Mouse (Mus musculus): ENCODE results near the gene Catspere2. TPM values are rescaled to one million over a fixed set of nuclear protein-coding genes. Genes with fewer than 3 reads are reported as not detected.
"Not testable (repeated sequence)": the region's sequence is repeated elsewhere in the genome, so short reads cannot be mapped to it uniquely, and the experiment has no call there.

Catspere2 gene
- polyA plus RNA-seq, 1 experiment from 2014 or later: 0.22 TPM

GRCm38 (mm10) chr1:178122236-178122635, 139.0 kb downstream of the Catspere2 start:
- not testable (repeated sequence) for H3K9me3 ChIP-seq (ENCODE audit: control insufficient read depth, low read length); ATAC-seq (ENCODE audit: low FRiP score, low TSS enrichment); H3K9ac ChIP-seq (ENCODE audit: low read depth, low read length); H3K4me1 ChIP-seq (ENCODE audit: control insufficient read depth, insufficient read depth, low read length); H3K36me3 ChIP-seq (ENCODE audit: control insufficient read depth, insufficient read depth, low read length); H3K27ac ChIP-seq (ENCODE audit: low read depth, low read length); H3K4me2 ChIP-seq (replicated peaks; ENCODE audit: low read depth, low read length); H3K4me3 ChIP-seq (ENCODE audit: low read length); H3K27me3 ChIP-seq (ENCODE audit: control insufficient read depth, insufficient read depth, low read length)
- WGBS: 64% methylated on average over 2 of the region's 2 CpGs

DNA sequence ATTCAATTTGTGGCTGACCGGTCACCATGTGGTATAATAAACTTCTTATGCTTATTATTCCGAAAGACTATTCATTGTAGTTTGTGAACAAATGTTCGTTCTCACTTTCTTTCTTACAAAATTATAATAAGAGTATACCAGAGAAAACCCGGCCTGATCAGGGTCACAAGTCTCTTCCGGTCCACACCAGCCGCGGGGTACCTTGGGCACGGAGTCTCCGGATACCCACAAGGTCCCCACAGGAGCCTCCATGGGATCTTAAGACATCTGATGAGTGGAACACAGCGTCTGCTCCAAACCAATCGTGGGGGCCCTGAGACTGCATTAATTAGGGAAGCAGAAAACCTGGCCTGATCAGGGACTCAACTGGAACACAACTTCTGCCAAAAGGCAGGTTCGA, 151.1 kb downstream of the Catspere2 start:
- WGBS: 94% methylated on average over 12 of the region's 12 CpGs

DNA sequence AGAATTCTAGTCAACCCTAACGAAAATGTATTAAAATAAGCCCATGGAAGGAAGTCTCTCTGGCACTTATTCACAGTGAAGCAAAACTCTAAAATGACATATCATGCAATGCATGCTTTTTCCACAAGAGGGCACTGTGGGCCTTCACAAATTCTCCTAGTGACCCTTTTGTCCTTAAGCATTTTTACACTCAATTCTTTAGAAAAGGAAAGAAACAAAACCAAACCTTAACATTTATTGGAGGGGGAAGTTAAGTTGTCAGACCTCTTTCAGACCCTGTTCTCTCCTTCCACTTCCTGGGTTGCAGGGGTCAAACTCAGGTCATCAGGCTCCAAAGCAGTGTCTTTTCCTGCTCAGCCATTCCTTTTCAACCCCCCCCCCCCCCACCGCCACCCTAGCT, 163.3 kb downstream of the Catspere2 start:
- H3K36me3 ChIP-seq (ENCODE audit: control insufficient read depth, insufficient read depth, low read length); H3K9ac ChIP-seq (ENCODE audit: low read depth, low read length); H3K27me3 ChIP-seq (ENCODE audit: control insufficient read depth, insufficient read depth, low read length); H3K4me3 ChIP-seq (ENCODE audit: low read length); H3K4me1 ChIP-seq (ENCODE audit: control insufficient read depth, insufficient read depth, low read length); H3K9me3 ChIP-seq (ENCODE audit: control insufficient read depth, low read length); H3K4me2 ChIP-seq (replicated peaks; ENCODE audit: low read depth, low read length); H3K27ac ChIP-seq (ENCODE audit: low read depth, low read length): not testable (repeated sequence)
- WGBS: 7% methylated on average over 1 of the region's 2 CpGs
- peak; percentile 76 for ATAC-seq (ENCODE audit: low FRiP score, low TSS enrichment)

More for the DNA sequence above, 151.1 kb downstream of the Catspere2 start:
- no peak overlapping the region for H3K9ac ChIP-seq (ENCODE audit: low read depth, low read length)
- no peak for ATAC-seq (ENCODE audit: low FRiP score, low TSS enrichment)
- H3K4me3 ChIP-seq (ENCODE audit: low read length): no peak overlapping the region
- no peak overlapping the region for H3K4me2 ChIP-seq (replicated peaks; ENCODE audit: low read depth, low read length)
- H3K27ac ChIP-seq (ENCODE audit: low read depth, low read length): no peak overlapping the region
- H3K4me1 ChIP-seq (ENCODE audit: control insufficient read depth, insufficient read depth, low read length): no peaks in the 10 kb centered on the region
- H3K27me3 ChIP-seq (ENCODE audit: control insufficient read depth, insufficient read depth, low read length): no peaks in the 10 kb centered on the region
- H3K36me3 ChIP-seq (ENCODE audit: control insufficient read depth, insufficient read depth, low read length): no peaks in the 10 kb centered on the region
- no peaks in the 10 kb centered on the region for H3K9me3 ChIP-seq (ENCODE audit: control insufficient read depth, low read length)

- peak; percentile 44; the same call in 1 of the 2 replicates for ATAC-seq (ENCODE audit: low FRiP score, low TSS enrichment)
- H3K27me3 ChIP-seq (ENCODE audit: control insufficient read depth, insufficient read depth, low read length); H3K4me2 ChIP-seq (replicated peaks; ENCODE audit: low read depth, low read length); H3K9ac ChIP-seq (ENCODE audit: low read depth, low read length); H3K4me3 ChIP-seq (ENCODE audit: low read length); H3K27ac ChIP-seq (ENCODE audit: low read depth, low read length); H3K36me3 ChIP-seq (ENCODE audit: control insufficient read depth, insufficient read depth, low read length); H3K9me3 ChIP-seq (ENCODE audit: control insufficient read depth, low read length); H3K4me1 ChIP-seq (ENCODE audit: control insufficient read depth, insufficient read depth, low read length): not testable (repeated sequence)
- WGBS: 47% methylated on average over 3 of the region's 4 CpGs
These were observed 163.7 kb downstream of the Catspere2 start for GRCm38 (mm10) chr1:178146915-178147314.

- no peak overlapping the region for H3K4me2 ChIP-seq (replicated peaks; ENCODE audit: low read depth, low read length)
- WGBS: 98% methylated on average over 2 of the region's 2 CpGs
- no peak overlapping the region for H3K27ac ChIP-seq (ENCODE audit: low read depth, low read length)
- no peaks in the 10 kb centered on the region for H3K27me3 ChIP-seq (ENCODE audit: control insufficient read depth, insufficient read depth, low read length)
- no peak for ATAC-seq (ENCODE audit: low FRiP score, low TSS enrichment)
- H3K4me1 ChIP-seq (ENCODE audit: control insufficient read depth, insufficient read depth, low read length): no peaks in the 10 kb centered on the region
- H3K36me3 ChIP-seq (ENCODE audit: control insufficient read depth, insufficient read depth, low read length): no peaks in the 10 kb centered on the region
- no peaks in the 10 kb centered on the region for H3K9me3 ChIP-seq (ENCODE audit: control insufficient read depth, low read length)
- no peak overlapping the region for H3K9ac ChIP-seq (ENCODE audit: low read depth, low read length)
- H3K4me3 ChIP-seq (ENCODE audit: low read length): no peak overlapping the region
These were observed 199.0 kb downstream of the Catspere2 start for GRCm38 (mm10) chr1:178182251-178182650.

DNA sequence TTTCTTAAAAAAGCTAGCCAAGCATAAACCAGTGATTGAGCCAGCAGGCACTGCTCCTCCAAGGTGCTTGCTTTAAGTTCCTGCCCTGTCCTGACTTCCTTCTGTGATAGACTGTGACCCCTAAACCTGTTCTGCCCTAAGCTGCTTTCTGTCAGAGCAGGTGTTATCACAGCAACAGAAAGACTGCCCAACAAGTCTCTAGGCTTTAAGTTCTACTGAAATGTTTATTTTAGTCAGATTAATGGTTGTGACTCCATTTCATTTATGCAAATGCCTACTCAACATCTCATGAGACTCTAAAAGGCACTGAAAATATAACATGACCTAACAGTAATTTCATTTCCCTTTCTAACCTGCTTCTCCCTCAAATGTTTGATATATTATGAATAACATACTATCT, 202.4 kb downstream of the Catspere2 start:
- Histone ChIP-seq H3K9ac (ENCODE audit: low read depth, low read length) (no peak overlapping the region), H3K4me3 (ENCODE audit: low read length) (no peak overlapping the region), H3K4me2 (replicated peaks; ENCODE audit: low read depth, low read length) (no peak overlapping the region), H3K9me3 (ENCODE audit: control insufficient read depth, low read length) (no peaks in the 10 kb centered on the region), H3K36me3 (ENCODE audit: control insufficient read depth, insufficient read depth, low read length) (no peaks in the 10 kb centered on the region), H3K4me1 (ENCODE audit: control insufficient read depth, insufficient read depth, low read length) (no peaks in the 10 kb centered on the region), H3K27ac (ENCODE audit: low read depth, low read length) (no peak overlapping the region), H3K27me3 (ENCODE audit: control insufficient read depth, insufficient read depth, low read length) (no peaks in the 10 kb centered on the region)
- ATAC-seq (ENCODE audit: low FRiP score, low TSS enrichment): no peak

- H3K4me1 ChIP-seq (ENCODE audit: control insufficient read depth, insufficient read depth, low read length); H3K27me3 ChIP-seq (ENCODE audit: control insufficient read depth, insufficient read depth, low read length); H3K9me3 ChIP-seq (ENCODE audit: control insufficient read depth, low read length); H3K36me3 ChIP-seq (ENCODE audit: control insufficient read depth, insufficient read depth, low read length): not testable (repeated sequence)
- under 1% methylated on average over 31 of the region's 37 CpGs for WGBS
- peak; percentile 99 for ATAC-seq (ENCODE audit: low FRiP score, low TSS enrichment)
- peak within 1 kb of the TSS; percentile 53 for H3K9ac ChIP-seq (ENCODE audit: low read depth, low read length)
- peak within 1 kb of the TSS; percentile 51; the same call in 1 of the 2 replicates for H3K27ac ChIP-seq (ENCODE audit: low read depth, low read length)
- H3K4me2 ChIP-seq (replicated peaks; ENCODE audit: low read depth, low read length): peak within 1 kb of the TSS; percentile 45
- peak within 1 kb of the TSS; percentile 50 for H3K4me3 ChIP-seq (ENCODE audit: low read length)
These were observed 204.1 kb downstream of the Catspere2 start, which contains the start of gene Desi2 for GRCm38 (mm10) chr1:178187216-178187791. Gene Desi2, plus strand, starts transcription at chr1:178187417.

GRCm38 (mm10) chr1:178187810-178188209, 204.6 kb downstream of the Catspere2 start:
- Histone ChIP-seq H3K27ac (ENCODE audit: low read depth, low read length) (peak overlapping the region; percentile 51; the same call in 1 of the 2 replicates), H3K4me2 (replicated peaks; ENCODE audit: low read depth, low read length) (peak overlapping the region; percentile 38), H3K4me3 (ENCODE audit: low read length) (peak overlapping the region; percentile 50), H3K9ac (ENCODE audit: low read depth, low read length) (peak overlapping the region; percentile 47)
- 0% methylated on average over 14 of the region's 38 CpGs for WGBS
- not testable (repeated sequence) for H3K36me3 ChIP-seq (ENCODE audit: control insufficient read depth, insufficient read depth, low read length); H3K4me1 ChIP-seq (ENCODE audit: control insufficient read depth, insufficient read depth, low read length); H3K27me3 ChIP-seq (ENCODE audit: control insufficient read depth, insufficient read depth, low read length); H3K9me3 ChIP-seq (ENCODE audit: control insufficient read depth, low read length)
- peak; percentile 81 for ATAC-seq (ENCODE audit: low FRiP score, low TSS enrichment)

DNA sequence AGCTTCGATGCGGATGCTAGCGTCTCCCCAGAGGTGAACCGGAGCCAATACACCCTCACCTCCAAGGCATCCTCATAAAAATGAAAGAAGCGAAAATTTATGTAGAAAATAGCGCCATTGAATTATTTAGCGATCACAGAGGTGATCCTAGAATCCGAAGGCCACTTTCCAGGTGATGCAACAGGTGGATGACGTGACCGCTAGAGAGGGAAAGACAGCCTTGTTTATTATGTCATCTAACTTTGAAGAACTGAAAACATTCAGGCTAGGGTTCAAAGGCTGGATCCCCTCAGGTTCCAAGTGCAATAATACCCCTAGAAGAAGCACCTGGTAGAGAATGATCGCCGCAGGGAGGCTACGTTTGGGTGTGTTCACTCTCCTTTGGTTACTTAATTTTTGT, 205.2 kb downstream of the Catspere2 start:
- peak overlapping the region; percentile 5; the same call in 1 of the 2 replicates for H3K9ac ChIP-seq (ENCODE audit: low read depth, low read length)
- no peaks in the 10 kb centered on the region for H3K36me3 ChIP-seq (ENCODE audit: control insufficient read depth, insufficient read depth, low read length)
- H3K4me3 ChIP-seq (ENCODE audit: low read length): peak overlapping the region; percentile 42
- no peak for ATAC-seq (ENCODE audit: low FRiP score, low TSS enrichment)
- no peaks in the 10 kb centered on the region for H3K27me3 ChIP-seq (ENCODE audit: control insufficient read depth, insufficient read depth, low read length)
- no peaks in the 10 kb centered on the region for H3K4me1 ChIP-seq (ENCODE audit: control insufficient read depth, insufficient read depth, low read length)
- peak overlapping the region; percentile 45 for H3K4me2 ChIP-seq (replicated peaks; ENCODE audit: low read depth, low read length)
- no peak overlapping the region for H3K27ac ChIP-seq (ENCODE audit: low read depth, low read length)
- no peaks in the 10 kb centered on the region for H3K9me3 ChIP-seq (ENCODE audit: control insufficient read depth, low read length)
- WGBS: 5% methylated on average over 13 of the region's 13 CpGs
